Mouse (Mus musculus) bone marrow, adult 2 months (tissue): ENCODE measurements around the gene Gm1043.

ENCODE experiments used
- CTCF ChIP-seq: fragments of 200-500 bp; IDR thresholded peaks from 2 replicates; pipeline ENCODE4 v1.5.1; 2011; ENCODE audit warnings: low read length, control low read depth; ENCODE audit not compliant: control insufficient read depth, insufficient read depth
- POLR2A ChIP-seq: fragments of 200-500 bp; IDR thresholded peaks from 2 replicates; pipeline ENCODE4 v1.6.1; 2011; ENCODE audit warnings: low read depth, mild to moderate bottlenecking, control low read depth, low read length, borderline replicate concordance; ENCODE audit not compliant: control insufficient read depth

GRCm38 (mm10) chr5:37077330-37077698 is 7.9 kb upstream of the Gm1043 start:
- TF ChIP-seq POLR2A (no peak), CTCF (no peak)
